In the genomic region with DNA sequence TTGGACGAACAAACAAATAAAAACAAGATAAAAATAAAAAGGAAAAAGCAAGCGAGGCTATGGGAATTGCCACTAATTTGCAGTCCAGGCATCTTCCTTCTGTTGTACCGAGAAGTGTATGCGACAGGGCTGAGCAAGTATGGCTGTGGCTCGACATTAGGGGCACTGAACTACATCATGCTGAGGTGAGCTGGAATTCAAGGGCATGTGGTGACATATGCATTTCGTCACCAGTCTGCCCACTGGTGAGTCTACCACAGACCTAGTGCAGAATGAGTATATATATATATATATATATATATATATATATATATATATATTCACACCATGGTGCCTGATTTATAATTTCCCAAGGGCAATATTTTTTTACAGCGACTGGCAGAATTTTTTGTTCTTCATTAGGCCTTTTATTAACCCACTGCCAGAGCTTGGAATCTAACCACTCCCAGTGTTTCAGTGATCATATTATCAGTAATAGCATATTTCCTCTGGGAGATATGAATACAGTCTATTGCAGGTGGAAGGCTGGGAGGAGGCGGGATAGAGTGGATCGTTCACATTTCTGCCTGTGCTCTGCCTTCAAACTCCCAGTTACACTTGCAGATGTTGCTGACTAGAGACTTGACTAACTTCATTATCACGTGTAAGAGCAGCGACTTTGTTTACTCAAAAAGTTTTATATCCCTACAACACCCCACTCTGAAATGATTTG, we compare ENCODE assay signal across 25 mouse cellular contexts.
"Had no signal": no experiment of that assay in that cellular context is flagged by ENCODE, and none has a peak within 500 bp of the region (broad histone marks: within the 10 kb centered on the region; RNA-seq: fewer than 3 reads in every experiment).

No protein-coding gene starts in this region.

- H3K9ac ChIP-seq: heart, embryonic 13.5 days; heart, embryonic 15.5 days; hindbrain, embryonic 12.5 days; intestine, embryonic 15.5 days; limb, embryonic 13.5 days; limb, embryonic 15.5 days had no signal

- H3K9me3 ChIP-seq: hindbrain, embryonic 10.5 days; hindbrain, embryonic 12.5 days; intestine, embryonic 15.5 days; limb, embryonic 13.5 days; limb, embryonic 15.5 days had no signal

- ATAC-seq: forebrain, embryonic 16.5 days; hindbrain, embryonic 16.5 days; inflammation-experienced regulatory T-cells, adult 6 months; intestine, embryonic 15.5 days; intestine, postnatal 0 days had no signal

- H3K4me2 ChIP-seq: heart, embryonic 11.5 days; heart, embryonic 13.5 days; heart, embryonic 15.5 days; hindbrain, embryonic 12.5 days; intestine, embryonic 15.5 days; limb, embryonic 13.5 days; limb, embryonic 15.5 days had no signal

- H3K27me3 ChIP-seq: heart, embryonic 13.5 days; heart, embryonic 15.5 days; hindbrain, embryonic 12.5 days; intestine, embryonic 15.5 days; limb, embryonic 13.5 days; limb, embryonic 15.5 days had no signal

- H3K36me3 ChIP-seq: heart, embryonic 13.5 days; heart, embryonic 15.5 days; hindbrain, embryonic 10.5 days; hindbrain, embryonic 12.5 days; intestine, embryonic 15.5 days; limb, embryonic 13.5 days; limb, embryonic 15.5 days had no signal

- H3K27ac ChIP-seq: gastrocnemius, adult 2 months; heart, adult 2 months; heart, embryonic 13.5 days; heart, embryonic 15.5 days; hindbrain, embryonic 10.5 days; hindbrain, embryonic 12.5 days; intestine, embryonic 15.5 days; layer of hippocampus, adult 2 months; left cerebral cortex, adult 2 months; limb, embryonic 13.5 days; limb, embryonic 15.5 days had no signal

- H3K4me1 ChIP-seq: heart, embryonic 13.5 days; heart, embryonic 15.5 days; hindbrain, embryonic 10.5 days; hindbrain, embryonic 12.5 days; intestine, embryonic 15.5 days; limb, embryonic 13.5 days; limb, embryonic 15.5 days had no signal

- H3K4me3 ChIP-seq: gastrocnemius, adult 2 months; heart, adult 2 months; heart, embryonic 13.5 days; heart, embryonic 15.5 days; hindbrain, embryonic 10.5 days; hindbrain, embryonic 12.5 days; intestine, embryonic 15.5 days; layer of hippocampus, adult 2 months; left cerebral cortex, adult 2 months; limb, embryonic 13.5 days; limb, embryonic 15.5 days had no signal

- DNase-seq: gastrocnemius, adult 2 months; gastrocnemius, postnatal 10 days; gastrocnemius, postnatal 25 days; heart, adult 2 months; heart, postnatal 4 days; kidney, adult 18-20 months; kidney, adult 8-10 months; kidney, postnatal 10 days; kidney, postnatal 25 days; kidney, postnatal 4 days; left cerebral cortex, postnatal 4 days had no signal
